Mouse (Mus musculus) CH12.LX (cell line): ENCODE measurements around the gene Nim1k.

Experiments used
- CTCF ChIP-seq, 2 experiments: IDR thresholded peaks in 1 of 2; conservative IDR thresholded peaks in 1 of 2; 2 replicates each; pipeline ENCODE4 v1.5.1; 2011 to 2012; ENCODE audit warnings: low read depth in 2 of 2, low read length in 2 of 2, improper control_type of control experiment in 1 of 2, inconsistent platforms in 1 of 2, mild to moderate bottlenecking in 1 of 2, moderate library complexity in 1 of 2
- EP300 ChIP-seq: IDR thresholded peaks from 2 replicates; pipeline ENCODE4 v1.6.1; 2011; ENCODE audit warnings: low read length, improper control_type of control experiment
- MAFK ChIP-seq: IDR thresholded peaks from 2 replicates; pipeline ENCODE4 v1.6.1; 2011; ENCODE audit warnings: low read length, improper control_type of control experiment; ENCODE audit not compliant: insufficient replicate concordance
- MAZ ChIP-seq: IDR thresholded peaks from 2 replicates; pipeline ENCODE4 v1.6.1; 2012; ENCODE audit warnings: low read depth, mild to moderate bottlenecking, inconsistent platforms, low read length, improper control_type of control experiment, moderate library complexity
- POLR2AphosphoS2 ChIP-seq: IDR thresholded peaks from 2 replicates; pipeline ENCODE4 v1.6.1; 2011; ENCODE audit warnings: low read depth, low read length, improper control_type of control experiment
- TBP ChIP-seq: conservative IDR thresholded peaks from 2 replicates; pipeline ENCODE4 v1.6.1; 2011; ENCODE audit warnings: low read depth, low read length, improper control_type of control experiment
- TCF12 ChIP-seq: IDR thresholded peaks from 2 replicates; pipeline ENCODE4 v1.6.1; 2014; ENCODE audit warnings: low read depth, mild to moderate bottlenecking, inconsistent platforms, low read length, improper control_type of control experiment
- ZNF384 ChIP-seq: IDR thresholded peaks from 2 replicates; pipeline ENCODE4 v1.6.1; 2012; ENCODE audit warnings: low read depth, low read length, improper control_type of control experiment, inconsistent platforms

DNA sequence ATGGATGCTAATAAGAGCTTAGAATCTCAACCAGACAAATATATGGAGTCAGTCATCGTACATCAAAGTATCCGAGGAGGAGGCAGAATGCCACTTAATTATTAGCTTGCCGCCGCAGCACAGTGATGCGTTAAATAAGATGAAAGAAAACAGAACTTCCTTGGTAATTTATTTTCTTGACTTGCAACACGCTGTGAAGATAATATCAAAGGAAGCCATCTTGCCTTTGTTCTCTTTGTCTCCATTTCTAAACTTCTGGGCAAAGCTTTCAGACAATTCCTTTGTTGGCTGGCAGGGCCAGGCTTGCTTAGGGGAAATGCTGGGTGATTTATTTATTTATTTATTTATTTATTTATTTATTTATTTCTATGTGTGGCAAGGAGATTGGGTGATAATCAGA, 24.2 kb downstream of the Nim1k start:
- TF ChIP-seq CTCF (conservative IDR thresholded peaks at IDR 0.05 in 1 of 2, IDR thresholded peaks at IDR 0.05 in 1 of 2; ENCODE audit: low read depth in 2 of 2, low read length in 2 of 2) (no peak), MAZ (no peak), ZNF384 (no peak), EP300 (no peak), MAFK (no peak), POLR2AphosphoS2 (no peak), TCF12 (no peak), TBP (no peak)
